Mouse (Mus musculus) myocyte (in vitro differentiated cells): ENCODE results near the gene Bcl7b.

ENCODE experiments used
- POLR2A ChIP-seq: IDR thresholded peaks from one replicate; pipeline ENCODE4 v1.6.1; 2011; ENCODE audit warnings: low read depth, mild to moderate bottlenecking, control low read depth, moderate library complexity; ENCODE audit not compliant: insufficient read length
- USF1 ChIP-seq: IDR thresholded peaks from one replicate; pipeline ENCODE4 v1.6.1; 2011; ENCODE audit warnings: low read depth, mild to moderate bottlenecking, control low read depth, moderate library complexity

GRCm38 (mm10) chr5:135118589-135119081, 49.4 kb upstream of the Bcl7b start:
- TF ChIP-seq POLR2A (no peak), USF1 (no peak)
